Mouse (Mus musculus) c-Kit-positive CD71-negative TER-119-negative erythroid progenitor cells, embryonic 14.5 days (primary cell): ENCODE data around the gene Lzts3.
"Not testable (repeated sequence)": the region's sequence is repeated elsewhere in the genome, so short reads cannot be mapped to it uniquely, and the experiment has no call there.

Source experiments
- DNase-seq: peaks from one replicate; pipeline ENCODE4 v3.0.0-alpha.2; 2013; ENCODE audit warnings: low read depth

Lzts3 gene

GRCm38 (mm10) chr2:130642684-130643369 is at the start of gene Lzts3:
Lzts3 (minus strand) TSS chr2:130642803.
- DNase-seq: peak; percentile 79

GRCm38 (mm10) chr2:130689011-130689410 is 46.4 kb upstream of the Lzts3 start:
- no peak for DNase-seq

DNA sequence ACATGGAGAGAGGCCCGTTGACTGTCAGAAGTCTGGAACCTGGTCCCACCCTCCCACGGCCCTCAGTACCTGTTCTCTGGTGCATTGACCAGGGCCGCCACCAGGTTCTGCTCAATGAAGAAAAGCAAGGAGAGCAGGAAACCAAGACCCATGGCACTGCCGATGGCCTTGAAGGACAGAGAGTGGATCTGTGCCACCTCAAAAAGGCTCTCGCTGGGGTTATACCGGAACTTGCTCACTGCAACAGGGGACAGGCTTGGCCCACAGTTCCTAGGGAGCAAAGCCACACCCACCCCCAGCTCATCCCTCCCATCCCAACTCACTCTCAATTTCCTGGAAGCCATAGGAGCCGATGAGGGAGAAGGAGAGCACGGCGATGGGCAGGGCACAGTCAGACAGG is 42.8 kb upstream of the Lzts3 start:
- no peak for DNase-seq

GRCm38 (mm10) chr2:130681531-130681930 is 38.9 kb upstream of the Lzts3 start:
- DNase-seq: no peak

DNA sequence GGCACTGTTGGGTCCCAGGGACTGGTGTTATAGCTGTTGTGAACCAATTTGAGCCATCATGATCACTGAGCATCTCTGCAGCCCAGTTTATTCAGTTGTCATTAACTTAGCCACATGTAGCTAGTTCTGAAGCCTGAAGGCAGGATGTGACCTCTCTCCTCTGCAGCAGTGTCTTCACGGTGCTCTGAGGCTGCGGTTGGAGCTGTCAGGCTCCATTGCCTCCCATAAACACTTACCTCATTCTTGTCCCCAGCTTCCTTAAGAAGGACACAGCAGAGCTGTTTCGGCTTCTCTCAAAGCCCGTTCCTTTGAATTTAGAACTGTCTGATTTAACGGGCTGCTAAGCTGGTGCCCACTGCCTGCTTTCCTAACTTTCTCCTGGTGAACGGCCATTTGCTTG is 37.3 kb upstream of the Lzts3 start:
- no peak for DNase-seq

GRCm38 (mm10) chr2:130679154-130679553 is 36.6 kb upstream of the Lzts3 start:
- no peak for DNase-seq

GRCm38 (mm10) chr2:130677211-130677610 is 34.6 kb upstream of the Lzts3 start:
- no peak for DNase-seq

DNA sequence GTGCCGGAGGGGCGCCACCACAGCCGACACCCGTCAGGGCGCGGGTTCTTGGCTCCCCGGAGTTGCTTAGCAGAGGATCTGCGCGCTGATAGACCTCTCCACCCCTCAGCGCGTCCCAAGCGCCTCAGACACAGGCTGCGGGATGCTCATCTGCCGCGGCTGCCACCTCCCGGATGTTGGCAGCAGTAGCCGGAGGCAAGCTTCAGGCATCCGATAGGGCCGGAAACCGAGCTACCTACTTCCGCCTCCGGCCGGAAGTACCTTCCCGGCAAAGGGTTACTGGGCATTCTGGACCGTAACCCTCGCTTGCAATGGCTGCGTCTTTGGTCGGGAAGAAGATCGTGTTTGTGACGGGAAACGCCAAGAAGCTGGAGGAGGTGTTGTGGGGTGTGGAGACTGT is 25.0 kb upstream of the Lzts3 start, which contains the start of gene Itpa:
Gene Itpa, plus strand, starts transcription at position 52 of the 400 bp plus-strand sequence.
- peak; percentile 68 for DNase-seq

DNA sequence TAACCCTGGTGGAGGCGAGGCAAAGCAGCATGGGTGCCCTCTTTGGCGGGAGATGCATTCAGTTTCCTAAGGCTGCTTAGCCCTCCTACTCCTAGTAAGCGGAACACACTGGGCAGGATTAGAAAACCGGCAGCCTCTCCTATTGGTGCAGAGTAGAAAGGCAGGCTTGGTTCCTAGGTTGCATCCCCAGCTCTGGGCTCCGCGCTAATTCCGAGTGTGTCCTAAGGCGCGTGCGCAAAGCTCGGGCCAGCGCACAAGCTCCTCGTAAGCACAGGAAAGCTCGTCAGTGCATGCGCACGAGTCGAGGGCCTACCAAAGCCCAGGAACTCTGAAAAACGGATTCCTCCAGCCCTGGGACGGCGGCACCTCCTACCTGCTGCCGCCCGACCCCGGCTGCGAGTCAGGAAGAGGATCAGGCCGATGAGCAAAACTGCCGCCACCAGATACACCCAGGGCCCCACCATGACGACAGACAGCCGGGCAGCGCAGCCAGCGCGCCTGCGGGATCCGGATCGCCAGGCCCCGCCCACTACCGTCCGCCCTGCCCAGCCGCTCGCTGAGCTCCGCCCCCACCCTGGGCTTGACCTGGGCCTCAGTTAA is 21.6 kb upstream of the Lzts3 start, which contains the start of gene Ddrgk1:
Gene Ddrgk1, minus strand, starts transcription at position 558 of the 600 bp plus-strand sequence.
- peak; percentile 87 for DNase-seq

DNA sequence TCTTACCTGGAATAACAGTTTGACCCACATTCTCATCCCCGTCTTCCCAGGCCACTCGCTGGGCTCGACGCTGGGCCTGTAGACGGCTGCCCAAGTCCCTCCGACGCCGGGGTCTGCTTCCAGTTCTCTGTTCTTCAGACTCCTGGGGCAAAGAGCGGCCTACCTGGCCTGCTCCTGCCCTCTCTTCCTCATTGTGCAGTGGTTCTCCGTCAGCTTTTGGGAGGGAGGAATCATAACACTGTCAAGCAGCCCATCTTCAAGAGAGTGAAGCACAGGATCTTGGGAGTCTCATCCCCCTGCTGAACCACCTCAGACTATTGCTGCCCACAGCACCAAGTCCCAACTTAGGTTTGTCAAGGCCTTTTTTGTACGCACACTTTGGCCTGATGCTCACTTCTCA is 20.7 kb upstream of the Lzts3 start:
- DNase-seq: no peak

- no peak for DNase-seq
Measured at GRCm38 (mm10) chr2:130658530-130658929, 15.9 kb upstream of the Lzts3 start.

DNA sequence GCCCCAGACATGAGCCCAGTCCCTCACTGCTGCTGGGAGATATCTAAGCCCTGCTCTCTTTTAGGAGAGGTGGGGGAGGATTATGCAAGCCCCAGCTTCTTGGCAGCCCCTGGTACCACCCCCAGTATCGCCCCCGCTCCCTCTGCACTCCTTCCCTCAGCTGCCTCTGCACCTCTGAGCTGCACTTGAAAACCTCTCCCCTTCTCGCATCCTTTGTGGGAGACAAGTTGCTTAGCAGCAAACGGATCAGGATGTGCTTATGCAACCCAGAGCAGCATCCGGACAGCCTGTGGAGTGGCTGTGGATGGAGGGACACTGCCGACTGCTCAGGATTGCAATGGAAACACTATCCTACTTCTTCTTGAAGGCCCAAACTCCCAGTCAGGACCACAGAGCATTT is 14.9 kb upstream of the Lzts3 start:
- DNase-seq: no peak

- no peak for DNase-seq
Measured at GRCm38 (mm10) chr2:130656536-130656935, 13.9 kb upstream of the Lzts3 start.

GRCm38 (mm10) chr2:130655660-130656339 is 13.2 kb upstream of the Lzts3 start:
- no peak for DNase-seq

DNA sequence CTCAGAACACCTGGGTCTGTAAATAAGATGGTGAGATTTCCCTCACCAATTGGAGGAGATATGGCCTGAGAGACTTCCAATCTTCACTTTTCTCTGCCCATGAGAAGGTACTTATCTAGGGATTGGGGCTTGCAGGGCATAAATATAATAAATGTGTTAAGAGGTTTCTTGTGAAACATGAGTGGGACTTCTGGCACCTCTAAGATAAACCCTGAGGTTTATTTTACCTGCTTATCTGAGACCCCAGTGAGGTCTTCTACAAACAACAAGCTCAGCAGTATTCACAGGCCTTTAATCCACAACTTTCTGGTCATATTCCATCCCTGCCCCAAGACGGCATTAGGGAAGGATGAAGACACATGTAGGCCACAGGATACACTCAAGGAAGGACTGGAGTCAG is 11.2 kb upstream of the Lzts3 start:
- DNase-seq: no peak

DNA sequence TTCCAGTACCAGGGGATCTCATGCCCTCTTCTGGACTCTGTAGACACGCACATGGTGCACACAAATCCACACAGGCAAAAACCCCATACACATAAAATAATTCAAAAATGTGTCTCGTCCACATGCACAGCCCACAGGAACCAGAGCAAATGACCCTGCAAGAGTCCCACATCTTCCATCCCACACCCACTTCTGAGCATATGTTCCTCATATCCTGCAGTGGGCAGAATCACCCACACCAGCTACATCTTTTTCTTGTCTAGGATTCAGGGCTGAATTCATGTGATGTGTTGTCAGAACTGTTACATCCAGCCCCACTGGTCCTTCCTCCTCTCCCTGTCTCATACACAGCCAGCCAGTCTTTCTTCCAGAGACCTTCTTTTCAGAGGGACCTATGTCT is 10.7 kb upstream of the Lzts3 start:
- DNase-seq: no peak

GRCm38 (mm10) chr2:130649028-130649427 is 6.4 kb upstream of the Lzts3 start:
- DNase-seq: not testable (repeated sequence)

GRCm38 (mm10) chr2:130645198-130645597 is 2.6 kb upstream of the Lzts3 start:
- no peak for DNase-seq

GRCm38 (mm10) chr2:130642197-130642660 is 374 bp downstream of the Lzts3 start:
- no peak for DNase-seq

DNA sequence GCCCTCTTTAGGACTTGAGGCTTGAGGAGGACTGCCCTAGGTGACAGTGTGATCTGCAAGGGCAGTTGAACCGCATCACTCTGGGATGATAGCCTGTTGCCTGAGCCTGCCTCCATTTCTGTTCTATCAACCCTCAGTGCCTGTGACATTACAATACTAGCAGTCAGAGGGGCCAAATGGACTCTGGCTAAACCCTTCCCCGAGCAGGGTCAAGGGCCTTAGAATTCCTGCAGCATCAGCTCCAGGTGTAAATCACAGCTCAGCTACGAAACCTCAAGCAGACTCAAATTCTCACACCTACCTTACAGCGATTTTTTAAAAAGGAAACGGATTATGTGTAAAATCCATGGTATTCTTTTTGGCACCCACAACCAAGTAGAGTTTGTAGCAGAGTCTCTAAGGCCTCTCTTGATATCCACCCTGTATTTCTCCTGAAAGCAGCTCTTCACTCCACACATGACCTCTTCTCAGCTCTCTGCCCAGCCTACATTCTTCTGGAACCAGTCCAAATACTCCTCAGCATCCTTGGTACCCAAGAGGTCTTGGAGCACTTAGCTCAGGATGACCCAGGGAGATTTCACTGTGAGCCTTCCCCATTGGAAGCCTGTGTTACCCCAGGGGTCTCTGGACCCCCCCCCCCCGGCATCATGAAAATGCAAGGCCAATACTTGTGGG is 1.1 kb downstream of the Lzts3 start:
- DNase-seq: no peak

- no peak for DNase-seq
Measured at GRCm38 (mm10) chr2:130639276-130639675, 3.3 kb downstream of the Lzts3 start.

GRCm38 (mm10) chr2:130638101-130638611 is 4.4 kb downstream of the Lzts3 start:
- DNase-seq: no peak
